11 mouse cellular contexts compared by ENCODE assay signal in genomic region chr14:120352136-120352843, GRCm38 (mm10).
DNase-seq lines count a peak whose midpoint lies in the region; ATAC-seq and TF ChIP-seq lines count a peak whose summit lies in the region.
"Had no signal": no experiment of that assay in that cellular context is flagged by ENCODE, and none has a peak within 500 bp of the region (broad histone marks: within the 10 kb centered on the region; RNA-seq: fewer than 3 reads in every experiment).

No protein-coding gene starts in this region.

- intact Hi-C loops in heart, adult 2 months (cut with DNase I) = loop anchor here (2.0 to 5.0 kb wide), 2 partner anchors 35 to 55 kb away; no protein-coding TSS in a partner anchor

- ATAC-seq in limb, embryonic 13.5 days (ENCODE audit: low FRiP score, low read depth) = no peak
- no peak for ATAC-seq in embryonic facial prominence, embryonic 14.5 days (ENCODE audit: low read depth)
- no peak for ATAC-seq in liver, embryonic 16.5 days (ENCODE audit: low read depth)
- ATAC-seq in hindbrain, embryonic 12.5 days (ENCODE audit: low FRiP score) = no peak

- H3K27ac ChIP-seq in heart, adult 2 months = peak overlapping the region; percentile 50
- peak overlapping the region; percentile 86 for H3K27ac ChIP-seq in limb, embryonic 13.5 days
- H3K27ac ChIP-seq in limb, embryonic 10.5 days = no peak overlapping the region
- H3K27ac ChIP-seq in embryonic facial prominence, embryonic 14.5 days (replicated peaks; ENCODE audit: low read depth, low read length) = peak overlapping the region; percentile 90
- H3K27ac ChIP-seq in liver, embryonic 16.5 days (ENCODE audit: low read length) = no peak overlapping the region
- no peak overlapping the region for H3K27ac ChIP-seq in hindbrain, embryonic 12.5 days
- H3K27ac ChIP-seq: hindbrain, embryonic 15.5 days had no signal

- TF ChIP-seq EP300 in heart, adult 2 months (IDR thresholded peaks at IDR 0.05; ENCODE audit: insufficient read depth, low read depth, low read length) = 0 out of 2 replicates have a peak, but pooled peaks have one; percentile 19

- TF ChIP-seq POLR2A in heart, adult 2 months (IDR thresholded peaks at IDR 0.05; ENCODE audit: insufficient read depth, low read depth, low read length) = no peak

- H3K4me3 ChIP-seq in heart, adult 2 months = no peak overlapping the region
- H3K4me3 ChIP-seq in limb, embryonic 13.5 days = no peak overlapping the region
- no peak overlapping the region for H3K4me3 ChIP-seq in limb, embryonic 10.5 days
- no peak overlapping the region for H3K4me3 ChIP-seq in embryonic facial prominence, embryonic 14.5 days (ENCODE audit: low read depth, low read length)
- 0 out of 2 replicates have a peak overlapping the region, but pooled peaks have one; percentile 5 for H3K4me3 ChIP-seq in liver, embryonic 16.5 days (ENCODE audit: low read depth, low read length)
- H3K4me3 ChIP-seq in hindbrain, embryonic 12.5 days = no peak overlapping the region
- H3K4me3 ChIP-seq: hindbrain, embryonic 15.5 days had no signal

- no peaks in the 10 kb centered on the region for H3K27me3 ChIP-seq in heart, adult 2 months (ENCODE audit: control insufficient read depth, insufficient read depth, low read length)
- no peaks in the 10 kb centered on the region for H3K27me3 ChIP-seq in limb, embryonic 13.5 days
- no peaks in the 10 kb centered on the region for H3K27me3 ChIP-seq in limb, embryonic 10.5 days (ENCODE audit: low read depth, poor library complexity, severe bottlenecking)
- no peaks in the 10 kb centered on the region for H3K27me3 ChIP-seq in embryonic facial prominence, embryonic 14.5 days (replicated peaks; ENCODE audit: control insufficient read depth, insufficient read depth, low read length)
- no peaks in the 10 kb centered on the region for H3K27me3 ChIP-seq in liver, embryonic 16.5 days (ENCODE audit: control insufficient read depth, insufficient read depth, low read depth, low read length)
- peaks cover 8% of the 10 kb centered on the region for H3K27me3 ChIP-seq in hindbrain, embryonic 12.5 days
- H3K27me3 ChIP-seq: hindbrain, embryonic 15.5 days had no signal

- peaks cover 32% of the 10 kb centered on the region for H3K4me1 ChIP-seq in heart, adult 2 months (ENCODE audit: control insufficient read depth, insufficient read depth, low read length)
- peaks cover 46% of the 10 kb centered on the region for H3K4me1 ChIP-seq in limb, embryonic 13.5 days
- H3K4me1 ChIP-seq in limb, embryonic 10.5 days = peaks cover 24% of the 10 kb centered on the region
- H3K4me1 ChIP-seq in embryonic facial prominence, embryonic 14.5 days (ENCODE audit: control insufficient read depth, insufficient read depth, low read length) = peaks cover 43% of the 10 kb centered on the region
- H3K4me1 ChIP-seq in liver, embryonic 16.5 days (ENCODE audit: control insufficient read depth, low read depth, low read length) = peaks cover 8% of the 10 kb centered on the region
- H3K4me1 ChIP-seq in hindbrain, embryonic 12.5 days = peaks cover 12% of the 10 kb centered on the region

- peak; percentile 34; the same call in 1 of the 2 replicates for TF ChIP-seq CTCF in heart, adult 2 months (IDR thresholded peaks at IDR 0.05)

- H3K9me3 ChIP-seq in limb, embryonic 13.5 days = no peaks in the 10 kb centered on the region
- no peaks in the 10 kb centered on the region for H3K9me3 ChIP-seq in limb, embryonic 10.5 days (replicated peaks)
- no peaks in the 10 kb centered on the region for H3K9me3 ChIP-seq in embryonic facial prominence, embryonic 14.5 days (ENCODE audit: control insufficient read depth, low read length)
- no peaks in the 10 kb centered on the region for H3K9me3 ChIP-seq in liver, embryonic 16.5 days (replicated peaks; ENCODE audit: control insufficient read depth, low read length)
- H3K9me3 ChIP-seq in hindbrain, embryonic 12.5 days (replicated peaks) = no peaks in the 10 kb centered on the region
- H3K9me3 ChIP-seq: hindbrain, embryonic 15.5 days had no signal

- H3K4me2 ChIP-seq in limb, embryonic 13.5 days (replicated peaks) = no peak overlapping the region
- H3K4me2 ChIP-seq in embryonic facial prominence, embryonic 14.5 days (ENCODE audit: low read depth, low read length) = 0 out of 2 replicates have a peak overlapping the region, but pooled peaks have one; percentile 15
- H3K4me2 ChIP-seq in liver, embryonic 16.5 days (ENCODE audit: low read depth, low read length) = no peak overlapping the region; the same call in 1 of the 2 replicates
- H3K4me2 ChIP-seq in hindbrain, embryonic 12.5 days (replicated peaks) = no peak overlapping the region
- H3K4me2 ChIP-seq: hindbrain, embryonic 15.5 days had no signal

- peaks cover 30% of the 10 kb centered on the region for H3K36me3 ChIP-seq in heart, adult 2 months (ENCODE audit: control insufficient read depth, insufficient read depth, low read length)
- H3K36me3 ChIP-seq in limb, embryonic 13.5 days = peaks cover 23% of the 10 kb centered on the region
- peaks cover 18% of the 10 kb centered on the region for H3K36me3 ChIP-seq in limb, embryonic 10.5 days
- H3K36me3 ChIP-seq in embryonic facial prominence, embryonic 14.5 days (ENCODE audit: control insufficient read depth, insufficient read depth, low read length) = peaks cover 16% of the 10 kb centered on the region
- H3K36me3 ChIP-seq in liver, embryonic 16.5 days (ENCODE audit: control insufficient read depth, insufficient read depth) = no peaks in the 10 kb centered on the region
- no peaks in the 10 kb centered on the region for H3K36me3 ChIP-seq in hindbrain, embryonic 12.5 days
- H3K36me3 ChIP-seq: hindbrain, embryonic 15.5 days had no signal

- DNase-seq in heart, adult 2 months = no peak
- DNase-seq in heart, adult 8-10 months (ENCODE audit: low spot score) = no peak
- DNase-seq in limb, embryonic 10.5 days (ENCODE audit: low spot score) = no peak
- peak; percentile 58 for DNase-seq in embryonic facial prominence, embryonic 14.5 days (ENCODE audit: low spot score)
- no peak for DNase-seq in cerebellum, postnatal 10 days
- DNase-seq: cerebellum, adult 11 months; thymus, postnatal 36 days had no signal

- peaks cover 9% of the 10 kb centered on the region for H3K79me2 ChIP-seq in heart, adult 2 months (replicated peaks; ENCODE audit: control insufficient read depth, insufficient read depth, low read length)

- 22% methylated on average over 14 of the region's 14 CpGs for WGBS in heart, adult 2 months
- WGBS in limb, embryonic 13.5 days = 72% methylated on average over 14 of the region's 14 CpGs
- 83% methylated on average over 14 of the region's 14 CpGs for WGBS in limb, embryonic 10.5 days
- WGBS in embryonic facial prominence, embryonic 14.5 days = 42% methylated on average over 14 of the region's 14 CpGs
- 22% methylated on average over 14 of the region's 14 CpGs for WGBS in liver, embryonic 16.5 days (ENCODE audit: insufficient replicate concordance)
- WGBS in hindbrain, embryonic 12.5 days = 86% methylated on average over 14 of the region's 14 CpGs

- H3K9ac ChIP-seq in heart, adult 2 months (ENCODE audit: low read depth, low read length) = peak overlapping the region; percentile 28; the same call in 1 of the 2 replicates
- H3K9ac ChIP-seq in limb, embryonic 13.5 days = no peak overlapping the region
- no peak overlapping the region; the same call in 1 of the 2 replicates for H3K9ac ChIP-seq in embryonic facial prominence, embryonic 14.5 days (ENCODE audit: low read depth, low read length)
- no peak overlapping the region for H3K9ac ChIP-seq in liver, embryonic 16.5 days (ENCODE audit: low read depth, low read length)
- no peak overlapping the region for H3K9ac ChIP-seq in hindbrain, embryonic 12.5 days
- H3K9ac ChIP-seq: hindbrain, embryonic 15.5 days had no signal

Comparison
In these comparisons a context has a peak if more than half of its experiments do, and no peak if none do; other contexts are left out.
1. H3K27ac ChIP-seq: peak in heart, adult 2 months (single experiment), limb, embryonic 13.5 days (single experiment) and embryonic facial prominence, embryonic 14.5 days (single experiment); none in limb, embryonic 10.5 days (single experiment), liver, embryonic 16.5 days (single experiment) and hindbrain, embryonic 12.5 days (single experiment).